Mouse (Mus musculus): ENCODE data around the gene Ccser1. TPM values are rescaled to one million over a fixed set of nuclear protein-coding genes. Genes with fewer than 3 reads are reported as not detected.

The Ccser1 gene
- polyA plus RNA-seq, 1 experiment from 2014 or later = 6.7 TPM

DNA sequence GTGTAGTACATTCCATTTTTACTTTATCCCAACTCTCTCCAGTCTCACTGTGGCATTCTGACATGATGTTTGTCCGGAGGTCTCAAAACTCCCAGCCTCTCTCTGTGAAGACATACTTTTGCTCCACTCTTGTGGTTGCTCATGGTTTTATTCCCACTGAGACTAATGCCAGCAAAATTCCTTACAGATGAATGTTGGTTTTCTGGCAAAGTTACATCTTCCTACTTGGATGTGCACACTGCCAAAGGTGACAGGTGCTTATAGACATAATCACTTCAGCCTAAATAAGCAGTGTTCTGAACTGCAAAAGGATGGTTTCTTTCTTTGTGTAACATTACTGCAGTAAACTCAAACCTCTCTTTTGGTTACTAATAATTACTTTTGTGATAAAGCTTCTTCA, 696.2 kb downstream of the Ccser1 start:
- no peaks in the 10 kb centered on the region for H3K9me3 ChIP-seq (ENCODE audit: control insufficient read depth, low read length)
- no peaks in the 10 kb centered on the region for H3K27me3 ChIP-seq (ENCODE audit: control insufficient read depth, insufficient read depth, low read depth, low read length)
- no peak overlapping the region for H3K4me2 ChIP-seq (ENCODE audit: low read depth, low read length)
- no peak for ATAC-seq (ENCODE audit: low read depth)
- H3K4me1 ChIP-seq (replicated peaks; ENCODE audit: control insufficient read depth, insufficient read depth, low read length) = no peaks in the 10 kb centered on the region
- no peak overlapping the region for H3K4me3 ChIP-seq (ENCODE audit: low read length)
- H3K9ac ChIP-seq (ENCODE audit: low read length) = no peak overlapping the region
- WGBS = 88% methylated on average over 1 of the region's 1 CpGs
- no peak overlapping the region for H3K27ac ChIP-seq (ENCODE audit: low read length)
- no peaks in the 10 kb centered on the region for H3K36me3 ChIP-seq (ENCODE audit: control insufficient read depth, insufficient read depth, low read length)

DNA sequence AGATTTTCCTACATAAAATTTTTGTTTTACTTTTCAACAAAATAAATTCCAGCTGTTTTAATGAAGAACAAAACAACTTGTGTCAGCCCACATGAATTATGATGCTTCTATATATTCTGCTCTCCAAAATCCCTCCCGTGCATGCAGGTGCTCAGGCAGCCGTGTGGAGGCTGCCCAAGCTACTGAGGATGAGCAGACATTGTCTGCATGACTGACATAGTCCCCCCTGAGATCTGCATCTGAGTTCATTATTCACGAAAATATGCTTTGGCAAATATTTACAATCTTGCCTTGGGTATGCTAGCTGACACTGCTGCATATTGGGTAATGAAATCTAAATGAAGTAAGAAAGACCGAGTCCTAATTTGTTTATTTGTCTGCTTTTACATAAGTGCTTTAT, 718.1 kb downstream of the Ccser1 start:
- WGBS = 62% methylated on average over 4 of the region's 4 CpGs
- no peak for ATAC-seq (ENCODE audit: low read depth)
- no peak overlapping the region for H3K4me2 ChIP-seq (ENCODE audit: low read depth, low read length)

DNA sequence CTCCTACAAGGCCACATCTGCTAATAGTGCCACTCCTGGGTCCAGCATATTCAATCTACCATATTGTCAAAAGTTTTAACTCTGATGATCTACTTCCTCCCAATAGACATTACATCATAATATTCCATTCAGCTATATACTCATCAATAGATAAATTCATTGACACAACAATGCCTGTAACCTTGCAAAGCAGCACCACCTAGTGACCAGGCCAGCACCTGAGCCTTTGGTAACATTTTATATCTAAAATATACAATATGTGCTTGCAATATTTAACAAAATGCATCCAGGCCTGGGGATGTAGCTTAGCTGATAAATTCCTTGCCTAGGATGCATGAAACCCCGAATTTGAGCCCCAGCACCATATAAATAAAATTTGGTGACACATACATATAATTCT, 722.6 kb downstream of the Ccser1 start:
- Histone ChIP-seq H3K4me1 (replicated peaks; ENCODE audit: control insufficient read depth, insufficient read depth, low read length) (no peaks in the 10 kb centered on the region), H3K4me3 (ENCODE audit: low read length) (no peak overlapping the region), H3K9ac (ENCODE audit: low read length) (no peak overlapping the region), H3K27me3 (ENCODE audit: control insufficient read depth, insufficient read depth, low read depth, low read length) (no peaks in the 10 kb centered on the region), H3K36me3 (ENCODE audit: control insufficient read depth, insufficient read depth, low read length) (no peaks in the 10 kb centered on the region), H3K4me2 (ENCODE audit: low read depth, low read length) (no peak overlapping the region), H3K27ac (ENCODE audit: low read length) (no peak overlapping the region), H3K9me3 (ENCODE audit: control insufficient read depth, low read length) (no peaks in the 10 kb centered on the region)
- 14% methylated on average over 1 of the region's 1 CpGs for WGBS
- no peak for ATAC-seq (ENCODE audit: low read depth)

More for the DNA sequence above, 718.1 kb downstream of the Ccser1 start:
- H3K9ac ChIP-seq (ENCODE audit: low read length) = no peak overlapping the region
- no peaks in the 10 kb centered on the region for H3K27me3 ChIP-seq (ENCODE audit: control insufficient read depth, insufficient read depth, low read depth, low read length)
- H3K4me3 ChIP-seq (ENCODE audit: low read length) = no peak overlapping the region
- H3K27ac ChIP-seq (ENCODE audit: low read length) = no peak overlapping the region
- no peaks in the 10 kb centered on the region for H3K36me3 ChIP-seq (ENCODE audit: control insufficient read depth, insufficient read depth, low read length)
- H3K9me3 ChIP-seq (ENCODE audit: control insufficient read depth, low read length) = no peaks in the 10 kb centered on the region
- no peaks in the 10 kb centered on the region for H3K4me1 ChIP-seq (replicated peaks; ENCODE audit: control insufficient read depth, insufficient read depth, low read length)

DNA sequence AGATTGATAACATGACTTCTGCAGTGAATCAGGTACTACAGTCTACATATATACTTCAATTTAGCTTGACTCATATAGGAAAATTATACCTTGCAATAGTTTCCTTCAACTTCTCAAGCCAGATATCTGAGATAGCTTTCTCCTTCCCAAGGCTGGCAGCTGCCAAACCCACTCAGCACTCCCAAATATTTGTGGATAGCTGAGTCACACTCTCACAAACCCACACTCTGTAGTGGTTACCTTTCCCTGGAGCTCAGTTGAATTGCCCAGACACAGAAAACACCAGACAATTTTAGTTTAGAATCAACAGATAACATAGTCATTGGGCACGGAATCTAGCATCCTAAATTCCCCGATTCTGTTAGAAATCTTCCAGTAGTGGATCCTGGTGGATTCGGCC, 732.8 kb downstream of the Ccser1 start:
- no peak overlapping the region for H3K9ac ChIP-seq (ENCODE audit: low read length)
- H3K4me1 ChIP-seq (replicated peaks; ENCODE audit: control insufficient read depth, insufficient read depth, low read length) = no peaks in the 10 kb centered on the region
- no peaks in the 10 kb centered on the region for H3K27me3 ChIP-seq (ENCODE audit: control insufficient read depth, insufficient read depth, low read depth, low read length)
- no peak for ATAC-seq (ENCODE audit: low read depth)
- no peaks in the 10 kb centered on the region for H3K9me3 ChIP-seq (ENCODE audit: control insufficient read depth, low read length)
- H3K36me3 ChIP-seq (ENCODE audit: control insufficient read depth, insufficient read depth, low read length) = no peaks in the 10 kb centered on the region
- H3K27ac ChIP-seq (ENCODE audit: low read length) = no peak overlapping the region
- H3K4me2 ChIP-seq (ENCODE audit: low read depth, low read length) = no peak overlapping the region
- WGBS = 85% methylated on average over 3 of the region's 3 CpGs
- H3K4me3 ChIP-seq (ENCODE audit: low read length) = no peak overlapping the region

DNA sequence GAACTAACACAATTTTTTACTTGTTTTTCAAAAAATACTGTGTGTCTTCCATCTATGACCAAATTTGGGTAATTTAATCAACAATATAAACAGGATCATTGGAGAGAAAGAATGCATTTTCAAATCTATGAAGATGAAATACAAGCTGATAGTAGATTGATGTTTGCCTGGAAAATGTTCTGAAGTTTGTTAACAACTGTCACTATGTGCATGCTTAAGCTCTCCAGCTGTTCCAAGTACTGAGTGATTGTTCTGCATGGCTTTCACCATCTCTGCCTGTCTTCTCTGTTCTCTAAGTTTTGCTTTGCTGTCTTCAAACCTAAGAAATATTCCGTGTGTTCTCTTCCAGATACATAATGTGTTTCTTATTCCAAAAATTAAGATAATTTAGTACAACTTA, 751.5 kb downstream of the Ccser1 start:
- Histone ChIP-seq H3K9ac (ENCODE audit: low read length) (no peak overlapping the region), H3K4me3 (ENCODE audit: low read length) (no peak overlapping the region), H3K27me3 (ENCODE audit: control insufficient read depth, insufficient read depth, low read depth, low read length) (no peaks in the 10 kb centered on the region), H3K4me2 (ENCODE audit: low read depth, low read length) (no peak overlapping the region), H3K36me3 (ENCODE audit: control insufficient read depth, insufficient read depth, low read length) (no peaks in the 10 kb centered on the region), H3K27ac (ENCODE audit: low read length) (no peak overlapping the region), H3K9me3 (ENCODE audit: control insufficient read depth, low read length) (no peaks in the 10 kb centered on the region), H3K4me1 (replicated peaks; ENCODE audit: control insufficient read depth, insufficient read depth, low read length) (no peaks in the 10 kb centered on the region)
- WGBS = 39% methylated on average over 1 of the region's 1 CpGs
- peak; percentile 97 for ATAC-seq (ENCODE audit: low read depth)

DNA sequence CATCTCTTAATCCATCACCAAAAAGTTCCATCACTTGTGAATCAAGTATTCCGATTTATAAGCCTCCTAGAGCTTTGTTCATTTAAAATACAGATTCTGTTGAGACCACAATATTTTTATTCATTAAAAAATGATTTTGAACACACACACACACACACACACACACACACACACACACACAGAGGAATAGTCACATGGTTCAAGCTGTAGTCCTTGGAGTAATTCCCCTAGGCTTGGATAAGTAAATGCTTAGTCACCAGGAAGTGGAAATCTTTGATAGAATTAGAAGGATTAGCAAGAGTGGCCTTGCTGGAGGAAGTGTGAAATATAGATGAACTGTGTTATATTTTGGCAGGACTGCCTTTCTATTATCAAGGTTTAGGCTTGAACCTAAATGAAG, 756.5 kb downstream of the Ccser1 start:
- no peak overlapping the region for H3K9ac ChIP-seq (ENCODE audit: low read length)
- H3K27me3 ChIP-seq (ENCODE audit: control insufficient read depth, insufficient read depth, low read depth, low read length) = no peaks in the 10 kb centered on the region
- H3K9me3 ChIP-seq (ENCODE audit: control insufficient read depth, low read length) = no peaks in the 10 kb centered on the region
- no peaks in the 10 kb centered on the region for H3K4me1 ChIP-seq (replicated peaks; ENCODE audit: control insufficient read depth, insufficient read depth, low read length)
- H3K4me2 ChIP-seq (ENCODE audit: low read depth, low read length) = no peak overlapping the region
- no peak overlapping the region for H3K4me3 ChIP-seq (ENCODE audit: low read length)
- 91% methylated on average over 1 of the region's 1 CpGs for WGBS
- no peak overlapping the region for H3K27ac ChIP-seq (ENCODE audit: low read length)
- no peak for ATAC-seq (ENCODE audit: low read depth)
- no peaks in the 10 kb centered on the region for H3K36me3 ChIP-seq (ENCODE audit: control insufficient read depth, insufficient read depth, low read length)

DNA sequence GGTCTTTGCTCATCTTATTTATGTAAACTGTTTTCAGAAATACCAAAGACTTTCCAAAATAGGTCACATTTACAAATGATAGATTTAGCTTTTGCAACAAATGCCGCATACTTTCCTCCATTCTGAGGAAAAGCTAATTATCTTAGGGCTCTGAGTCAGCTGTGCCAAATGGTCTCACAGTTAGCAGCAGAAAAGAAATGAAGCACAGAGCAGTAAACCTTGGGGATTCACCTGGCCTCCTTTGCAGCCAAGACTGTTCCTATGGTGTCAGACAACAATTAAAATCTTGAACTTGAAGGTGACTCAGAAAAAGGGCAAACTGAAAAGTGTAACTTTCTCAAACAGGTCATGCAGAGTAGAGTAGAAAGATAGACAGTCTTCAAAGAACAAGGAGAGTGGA, 759.1 kb downstream of the Ccser1 start:
- no peak overlapping the region for H3K4me2 ChIP-seq (ENCODE audit: low read depth, low read length)
- no peak overlapping the region for H3K9ac ChIP-seq (ENCODE audit: low read length)
- no peaks in the 10 kb centered on the region for H3K36me3 ChIP-seq (ENCODE audit: control insufficient read depth, insufficient read depth, low read length)
- no peak overlapping the region for H3K4me3 ChIP-seq (ENCODE audit: low read length)
- no peak overlapping the region for H3K27ac ChIP-seq (ENCODE audit: low read length)
- no peaks in the 10 kb centered on the region for H3K9me3 ChIP-seq (ENCODE audit: control insufficient read depth, low read length)
- H3K27me3 ChIP-seq (ENCODE audit: control insufficient read depth, insufficient read depth, low read depth, low read length) = no peaks in the 10 kb centered on the region
- 80% methylated on average over 1 of the region's 1 CpGs for WGBS
- H3K4me1 ChIP-seq (replicated peaks; ENCODE audit: control insufficient read depth, insufficient read depth, low read length) = no peaks in the 10 kb centered on the region
- ATAC-seq (ENCODE audit: low read depth) = no peak

DNA sequence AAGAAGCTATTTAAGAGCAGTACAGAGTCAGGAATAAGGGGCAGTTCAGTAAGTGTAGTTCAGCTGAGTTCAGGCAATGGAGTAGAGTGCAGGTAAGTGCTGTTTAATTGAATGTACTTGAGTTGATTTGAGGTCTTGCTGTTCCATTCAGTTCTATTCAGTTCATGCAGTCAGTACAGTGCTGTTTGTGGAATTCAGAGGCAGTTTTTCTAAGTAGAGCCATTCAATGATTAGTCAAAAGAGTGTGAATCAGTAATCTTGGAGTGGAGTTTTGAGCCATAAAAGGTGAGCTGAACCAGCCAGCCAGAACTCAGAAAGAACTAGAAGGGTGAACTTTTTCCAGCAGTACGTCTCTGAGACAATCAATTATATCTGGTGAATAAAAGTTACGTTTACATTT, 773.6 kb downstream of the Ccser1 start:
- Histone ChIP-seq H3K4me1 (replicated peaks; ENCODE audit: control insufficient read depth, insufficient read depth, low read length) (no peaks in the 10 kb centered on the region), H3K27me3 (ENCODE audit: control insufficient read depth, insufficient read depth, low read depth, low read length) (no peaks in the 10 kb centered on the region), H3K4me2 (ENCODE audit: low read depth, low read length) (no peak overlapping the region), H3K9ac (ENCODE audit: low read length) (no peak overlapping the region), H3K4me3 (ENCODE audit: low read length) (no peak overlapping the region), H3K9me3 (ENCODE audit: control insufficient read depth, low read length) (no peaks in the 10 kb centered on the region), H3K27ac (ENCODE audit: low read length) (no peak overlapping the region), H3K36me3 (ENCODE audit: control insufficient read depth, insufficient read depth, low read length) (no peaks in the 10 kb centered on the region)
- no peak for ATAC-seq (ENCODE audit: low read depth)
- 79% methylated on average over 2 of the region's 2 CpGs for WGBS

DNA sequence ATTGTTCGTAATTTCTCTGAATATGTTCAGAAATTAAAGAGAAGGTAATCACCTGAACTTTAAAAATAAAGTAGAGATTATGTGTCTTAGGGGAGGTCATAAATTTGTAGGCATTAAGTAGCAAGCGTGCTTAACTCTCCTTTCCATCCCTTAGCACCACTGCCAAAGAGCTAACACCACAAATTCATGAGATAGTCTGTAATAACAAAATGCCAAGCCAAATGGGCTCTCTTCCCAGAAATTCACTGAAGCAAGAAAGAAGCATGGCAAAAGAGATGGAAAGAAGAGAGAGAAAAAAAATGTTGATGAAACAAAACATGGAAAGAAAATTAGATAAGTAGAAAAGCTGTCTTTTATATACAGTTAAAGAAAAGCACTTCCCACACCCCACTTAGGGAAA, 796.8 kb downstream of the Ccser1 start:
- Histone ChIP-seq H3K9me3 (ENCODE audit: control insufficient read depth, low read length) (no peaks in the 10 kb centered on the region), H3K9ac (ENCODE audit: low read length) (no peak overlapping the region), H3K36me3 (ENCODE audit: control insufficient read depth, insufficient read depth, low read length) (no peaks in the 10 kb centered on the region), H3K4me2 (ENCODE audit: low read depth, low read length) (no peak overlapping the region), H3K4me3 (ENCODE audit: low read length) (no peak overlapping the region), H3K27me3 (ENCODE audit: control insufficient read depth, insufficient read depth, low read depth, low read length) (no peaks in the 10 kb centered on the region), H3K27ac (ENCODE audit: low read length) (no peak overlapping the region), H3K4me1 (replicated peaks; ENCODE audit: control insufficient read depth, insufficient read depth, low read length) (no peaks in the 10 kb centered on the region)
- ATAC-seq (ENCODE audit: low read depth) = no peak
- WGBS = 59% methylated on average over 2 of the region's 2 CpGs

DNA sequence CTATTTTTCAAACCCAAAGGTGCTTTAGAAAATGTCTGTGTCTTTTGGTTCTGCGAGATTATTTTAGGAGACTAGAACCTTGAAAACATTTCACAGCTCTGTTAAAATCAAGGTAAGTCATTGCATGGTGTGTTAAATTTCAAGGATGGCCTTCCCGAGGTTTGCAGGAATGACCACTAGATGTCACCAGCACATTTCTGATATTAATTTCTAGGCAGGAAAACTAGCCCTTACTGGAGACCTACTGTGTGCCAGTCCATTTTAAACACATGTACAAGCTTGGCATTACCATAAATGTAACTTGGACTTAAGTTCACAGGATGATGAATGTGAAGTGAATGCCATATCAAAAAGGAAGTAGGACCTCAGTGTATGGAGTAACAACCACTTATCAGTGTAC, 798.3 kb downstream of the Ccser1 start:
- no peak overlapping the region for H3K4me3 ChIP-seq (ENCODE audit: low read length)
- H3K36me3 ChIP-seq (ENCODE audit: control insufficient read depth, insufficient read depth, low read length) = no peaks in the 10 kb centered on the region
- H3K9ac ChIP-seq (ENCODE audit: low read length) = no peak overlapping the region
- no peaks in the 10 kb centered on the region for H3K9me3 ChIP-seq (ENCODE audit: control insufficient read depth, low read length)
- no peaks in the 10 kb centered on the region for H3K4me1 ChIP-seq (replicated peaks; ENCODE audit: control insufficient read depth, insufficient read depth, low read length)
- no peak overlapping the region for H3K4me2 ChIP-seq (ENCODE audit: low read depth, low read length)
- 25% methylated on average over 2 of the region's 2 CpGs for WGBS
- no peak for ATAC-seq (ENCODE audit: low read depth)
- no peaks in the 10 kb centered on the region for H3K27me3 ChIP-seq (ENCODE audit: control insufficient read depth, insufficient read depth, low read depth, low read length)
- no peak overlapping the region for H3K27ac ChIP-seq (ENCODE audit: low read length)
